ENCODE assay signal across 26 mouse cellular contexts in genomic region chr3:138008152-138008551, GRCm38 (mm10). TPM values are rescaled to one million over a fixed set of nuclear protein-coding genes. Genes with fewer than 3 reads are reported as not detected.
A peak's percentile ranks its signal among the peaks of the same experiment; 100 is the strongest.
DNase-seq lines count a peak whose midpoint lies in the region; ATAC-seq lines count a peak whose summit lies in the region.
"Had no signal": no experiment of that assay in that cellular context is flagged by ENCODE, and none has a peak within 500 bp of the region (broad histone marks: within the 10 kb centered on the region; RNA-seq: fewer than 3 reads in every experiment).

No protein-coding gene starts in this region.

- H3K36me3 ChIP-seq in heart, embryonic 15.5 days: no peaks in the 10 kb centered on the region
- H3K36me3 ChIP-seq: G1E; liver, embryonic 12.5 days had no signal

- ATAC-seq in heart, embryonic 15.5 days (replicated peaks; ENCODE audit: insufficient number of reproducible peaks, insufficient read depth, low FRiP score, low read depth): no peak
- ATAC-seq in CD4-positive, CD25-positive, alpha-beta regulatory T cell, adult 4 months: peak; percentile 84
- ATAC-seq in inflammation-experienced regulatory T-cells, adult 6 months: peak; percentile 88
- ATAC-seq: forebrain, embryonic 13.5 days; intestine, postnatal 0 days; liver, embryonic 12.5 days had no signal

- H3K27ac ChIP-seq in heart, embryonic 15.5 days: peak overlapping the region; percentile 65
- H3K27ac ChIP-seq: forebrain, embryonic 13.5 days; hindbrain, embryonic 14.5 days; kidney, postnatal 0 days; layer of hippocampus, adult 2 months; left cerebral cortex, adult 2 months; liver, embryonic 12.5 days had no signal

- H3K4me3 ChIP-seq in heart, embryonic 15.5 days: no peak overlapping the region
- H3K4me3 ChIP-seq: forebrain, embryonic 13.5 days; layer of hippocampus, adult 2 months; left cerebral cortex, adult 2 months; liver, embryonic 12.5 days; myocyte had no signal

- 27% methylated on average over 6 of the region's 6 CpGs for WGBS in heart, embryonic 15.5 days

- no peaks in the 10 kb centered on the region for H3K27me3 ChIP-seq in heart, embryonic 15.5 days
- H3K27me3 ChIP-seq: forebrain, embryonic 13.5 days; liver, embryonic 12.5 days had no signal

- peak overlapping the region; percentile 30; the same call in 1 of the 2 replicates for H3K4me2 ChIP-seq in heart, embryonic 15.5 days
- H3K4me2 ChIP-seq: forebrain, embryonic 13.5 days; hindbrain, embryonic 14.5 days; liver, embryonic 12.5 days; lung, embryonic 14.5 days had no signal

- peak; percentile 30 for DNase-seq in adrenal gland, postnatal 14 days
- no peak for DNase-seq in adrenal gland, postnatal 4 days (ENCODE audit: low spot score in 2 of 2)
- no peak for DNase-seq in heart, adult 9 months (ENCODE audit: low spot score in 2 of 2)
- DNase-seq in lung, postnatal 36 days: no peak
- no peak for DNase-seq in layer of hippocampus, adult 9-11 months
- DNase-seq: B cell, adult 2 months; cerebellum, postnatal 10 days; embryo, embryonic 11 days; lung, embryonic 14.5 days; midbrain, embryonic 14.5 days; retina, postnatal 1 day; right cerebral cortex, postnatal 4 days had no signal

- no peak overlapping the region; the same call in 1 of the 2 replicates for H3K9ac ChIP-seq in heart, embryonic 15.5 days
- H3K9ac ChIP-seq: forebrain, embryonic 13.5 days; hindbrain, embryonic 14.5 days; liver, embryonic 12.5 days; lung, embryonic 14.5 days had no signal

- H3K9me3 ChIP-seq in heart, embryonic 15.5 days (replicated peaks): no peaks in the 10 kb centered on the region
- H3K9me3 ChIP-seq: liver, embryonic 12.5 days had no signal

- peaks cover 30% of the 10 kb centered on the region for H3K4me1 ChIP-seq in heart, embryonic 15.5 days (replicated peaks)
- H3K4me1 ChIP-seq: forebrain, embryonic 13.5 days; liver, embryonic 12.5 days had no signal

RNA-seq across cellular contexts. Expression of gene Dapp1, which starts 26.8 kb away (rescaled TPM):
- total RNA-seq in adrenal gland, postnatal 14 days (2021): 4.9 and 10.1 TPM in 2 replicates
- total RNA-seq in adrenal gland, postnatal 4 days (2021): 10 to 100 TPM; 11.6 to 13.8 TPM
- polyA plus RNA-seq in heart, embryonic 15.5 days (2015; fragmentation: Nextera tagmentation; extraction: Ambion mirVana): 18.4 TPM in 2 replicates
- polyA plus RNA-seq in CD4-positive, CD25-positive, alpha-beta regulatory T cell, adult 4 months (2017; shearing (Covaris generic)): 10 to 100 TPM; 74.5 to 78.4 TPM
- 10 to 100 TPM; 74.8 to 86.0 (median 84.5) TPM for polyA plus RNA-seq in inflammation-experienced regulatory T-cells, adult 6 months (2017; shearing (Covaris generic))

RNA-seq across cellular contexts. Expression of gene 1110002E22Rik, which starts 56.7 kb away (rescaled TPM):
- 0.04 TPM in 1 of 2 replicates, not detected in the other for total RNA-seq in adrenal gland, postnatal 14 days (2021)
- 1 to 10 TPM; 1.7 to 2.9 TPM for total RNA-seq in adrenal gland, postnatal 4 days (2021)
- 13.8 and 16.0 TPM in 2 replicates for polyA plus RNA-seq in heart, embryonic 15.5 days (2015; fragmentation: Nextera tagmentation; extraction: Ambion mirVana)
- not detected for polyA plus RNA-seq in CD4-positive, CD25-positive, alpha-beta regulatory T cell, adult 4 months (2017; shearing (Covaris generic))
- polyA plus RNA-seq in inflammation-experienced regulatory T-cells, adult 6 months (2017; shearing (Covaris generic)): not detected

RNA-seq across cellular contexts. Expression of gene Gm5105, which starts 59.0 kb away (rescaled TPM):
- total RNA-seq in adrenal gland, postnatal 14 days (2021): not detected in 2 replicates
- total RNA-seq in adrenal gland, postnatal 4 days (2021): under 1 TPM in 1 of 2 experiments, not detected in 1; 0.17 TPM
- polyA plus RNA-seq in heart, embryonic 15.5 days (2015; fragmentation: Nextera tagmentation; extraction: Ambion mirVana): 0.47 and 0.58 TPM in 2 replicates
- polyA plus RNA-seq in CD4-positive, CD25-positive, alpha-beta regulatory T cell, adult 4 months (2017; shearing (Covaris generic)): not detected
- polyA plus RNA-seq in inflammation-experienced regulatory T-cells, adult 6 months (2017; shearing (Covaris generic)): not detected
- total RNA-seq: neutrophil, adult 5-6 weeks had no signal
- polyA plus RNA-seq: forebrain, embryonic 13.5 days; G1E; intestine, postnatal 0 days; limb, embryonic 11.5 days; liver, embryonic 12.5 days; lung, embryonic 14.5 days; midbrain, embryonic 14.5 days had no signal

Comparison
In these comparisons a context has a peak if more than half of its experiments do, and no peak if none do; other contexts are left out.
1. RNA of gene 1110002E22Rik, which starts 56.7 kb away (polyA plus RNA-seq): 13.8 to 16.0 TPM in heart, embryonic 15.5 days; not detected in CD4-positive, CD25-positive, alpha-beta regulatory T cell, adult 4 months and not detected in inflammation-experienced regulatory T-cells, adult 6 months; every median in the first group is over 10 times any median in the second.